Mouse (Mus musculus) liver, adult 2 months (tissue): ENCODE measurements around the gene Sarnp. TPM values are rescaled to one million over a fixed set of nuclear protein-coding genes. Genes with fewer than 3 reads are reported as not detected.

ENCODE experiments used
- DNase-seq: peaks from one replicate; pipeline ENCODE4 v3.0.0-alpha.2; 2011; ENCODE audit warnings: low read depth, low spot score; ENCODE audit errors: extremely low read depth
- H3K27ac ChIP-seq: fragments of 200-500 bp; replicated peaks from 2 replicates; pipeline ENCODE4 v1.5.1; 2012; ENCODE audit warnings: low read depth, mild to moderate bottlenecking, control low read depth, inconsistent platforms, low read length; ENCODE audit not compliant: insufficient read depth
- H3K27me3 ChIP-seq: fragments of 200-500 bp; 2 replicates; pipeline ENCODE4 v1.6.1; 2012; ENCODE audit warnings: mild to moderate bottlenecking, moderate library complexity, low read length, inconsistent platforms; ENCODE audit not compliant: control insufficient read depth, insufficient read depth
- H3K36me3 ChIP-seq: fragments of 200-500 bp; 2 replicates; pipeline ENCODE4 v1.6.1; 2012; ENCODE audit warnings: low read length, inconsistent platforms; ENCODE audit not compliant: control insufficient read depth, insufficient read depth
- H3K4me1 ChIP-seq: fragments of 200-500 bp; 2 replicates; pipeline ENCODE4 v1.6.1; 2011; ENCODE audit warnings: low read length; ENCODE audit not compliant: control insufficient read depth, insufficient read depth
- H3K4me3 ChIP-seq: fragments of 200-500 bp; 2 replicates; pipeline ENCODE4 v1.5.1; 2011; ENCODE audit warnings: low read depth, mild to moderate bottlenecking, control low read depth, low read length, moderate library complexity; ENCODE audit not compliant: insufficient read depth
- H3K79me2 ChIP-seq: fragments of 200-500 bp; 2 replicates; pipeline ENCODE4 v1.6.1; 2012; ENCODE audit warnings: inconsistent platforms, mild to moderate bottlenecking, low read length, moderate library complexity; ENCODE audit not compliant: control insufficient read depth, insufficient read depth
- H3K9ac ChIP-seq: fragments of 200-500 bp; 2 replicates; pipeline ENCODE4 v1.6.1; 2012; ENCODE audit warnings: low read depth, mild to moderate bottlenecking, control low read depth, inconsistent platforms, low read length
- CTCF ChIP-seq: fragments of 200-500 bp; IDR thresholded peaks from 2 replicates; pipeline ENCODE4 v1.5.1; 2011; ENCODE audit warnings: low read depth, low read length, control low read depth
- POLR2A ChIP-seq: fragments of 200-500 bp; IDR thresholded peaks from 2 replicates; pipeline ENCODE4 v1.6.1; 2011; ENCODE audit warnings: low read length, control low read depth; ENCODE audit not compliant: insufficient read depth; ENCODE audit errors: extremely low read depth
- WGBS: fragments of 180-500 bp; shearing (Covaris S2); methylation state at CpG from one replicate; pipeline ENCODE4 v1.1.7; 2018; 5-methylcytosine and 5-hydroxymethylcytosine counted together
- polyA plus RNA-seq: library from polyadenylated mRNA; depleted of rRNA; stranded (reverse); fragments of >200 nt; gene quantifications from 2 replicates; pipeline ENCODE4 v1.2.3, GENCODE M21; 2012
- total RNA-seq: library from RNA; depleted of rRNA; stranded (reverse); fragments of >200 nt; gene quantifications from 2 replicates; pipeline ENCODE4 v1.2.3, GENCODE M21; 2014

Gene Sarnp
- total and polyA plus RNA-seq, 2 experiments, result 6.7 to 25.8 TPM

- H3K4me3 ChIP-seq, result peak within 1 kb of the TSS; percentile 53
- peaks cover 13% of the 10 kb centered on the region for H3K4me1 ChIP-seq
- peaks cover 8% of the 10 kb centered on the region; the same call in 1 of the 2 replicates for H3K36me3 ChIP-seq
- peak; percentile 90 for DNase-seq
- no peak for TF ChIP-seq CTCF
- peak; percentile 37; the same call in 1 of the 2 replicates for TF ChIP-seq POLR2A
- no peaks in the 10 kb centered on the region for H3K27me3 ChIP-seq
- peak within 1 kb of the TSS; percentile 88 for H3K27ac ChIP-seq
- peaks cover 2% of the 10 kb centered on the region; the same call in 1 of the 2 replicates for H3K79me2 ChIP-seq
- H3K9ac ChIP-seq, result peak within 1 kb of the TSS; percentile 70
- 21% methylated on average over 7 of the region's 7 CpGs for WGBS
Observed at GRCm38 (mm10) chr10:128790398-128791124, 26.6 kb upstream of the Sarnp start, which contains the start of gene Mmp19. Gene Mmp19 (plus strand): TSS chr10:128790910.

- H3K36me3 ChIP-seq, result peaks cover 14% of the 10 kb centered on the region; the same call in 1 of the 2 replicates
- no peak overlapping the region for H3K4me3 ChIP-seq
- H3K79me2 ChIP-seq, result peaks cover 2% of the 10 kb centered on the region; the same call in 1 of the 2 replicates
- no peaks in the 10 kb centered on the region for H3K27me3 ChIP-seq
- H3K27ac ChIP-seq, result no peak overlapping the region
- peaks cover 13% of the 10 kb centered on the region for H3K4me1 ChIP-seq
- peak; percentile 22; the same call in 1 of the 2 replicates for TF ChIP-seq CTCF
- TF ChIP-seq POLR2A, result no peak
- peak; percentile 30 for DNase-seq
- H3K9ac ChIP-seq, result no peak overlapping the region
Observed at GRCm38 (mm10) chr10:128792041-128792440, 25.1 kb upstream of the Sarnp start.

GRCm38 (mm10) chr10:128793258-128793657 lies 23.9 kb upstream of the Sarnp start:
- H3K4me3 ChIP-seq, result no peak overlapping the region
- 79% methylated on average over 1 of the region's 1 CpGs for WGBS
- DNase-seq, result no peak
- no peaks in the 10 kb centered on the region for H3K27me3 ChIP-seq
- TF ChIP-seq POLR2A (no peak), CTCF (no peak)
- no peak overlapping the region for H3K9ac ChIP-seq
- no peak overlapping the region for H3K27ac ChIP-seq
- peaks cover 2% of the 10 kb centered on the region; the same call in 1 of the 2 replicates for H3K79me2 ChIP-seq
- peaks cover 13% of the 10 kb centered on the region for H3K4me1 ChIP-seq
- H3K36me3 ChIP-seq, result peaks cover 21% of the 10 kb centered on the region; the same call in 1 of the 2 replicates

- peaks cover 13% of the 10 kb centered on the region for H3K4me1 ChIP-seq
- H3K27me3 ChIP-seq, result no peaks in the 10 kb centered on the region
- no peak overlapping the region for H3K4me3 ChIP-seq
- H3K79me2 ChIP-seq, result peaks cover 2% of the 10 kb centered on the region; the same call in 1 of the 2 replicates
- TF ChIP-seq CTCF (no peak), POLR2A (no peak)
- 79% methylated on average over 5 of the region's 5 CpGs for WGBS
- H3K9ac ChIP-seq, result no peak overlapping the region
- H3K27ac ChIP-seq, result no peak overlapping the region
- DNase-seq, result no peak
- H3K36me3 ChIP-seq, result peaks cover 27% of the 10 kb centered on the region
Observed at GRCm38 (mm10) chr10:128794391-128794790, 22.7 kb upstream of the Sarnp start.

GRCm38 (mm10) chr10:128795581-128795980 lies 21.6 kb upstream of the Sarnp start:
- H3K79me2 ChIP-seq, result peaks cover 2% of the 10 kb centered on the region; the same call in 1 of the 2 replicates
- peaks cover 31% of the 10 kb centered on the region for H3K36me3 ChIP-seq

GRCm38 (mm10) chr10:128798676-128799075 lies 18.5 kb upstream of the Sarnp start:
- Histone ChIP-seq H3K79me2 (no peaks in the 10 kb centered on the region), H3K36me3 (peaks cover 31% of the 10 kb centered on the region), H3K9ac (no peak overlapping the region), H3K27ac (no peak overlapping the region), H3K4me3 (no peak overlapping the region), H3K4me1 (no peaks in the 10 kb centered on the region), H3K27me3 (no peaks in the 10 kb centered on the region)
- DNase-seq, result no peak
- 83% methylated on average over 8 of the region's 8 CpGs for WGBS
- TF ChIP-seq CTCF (no peak), POLR2A (no peak)

More at GRCm38 (mm10) chr10:128795581-128795980, 21.6 kb upstream of the Sarnp start:
- Histone ChIP-seq H3K27me3 (no peaks in the 10 kb centered on the region), H3K27ac (no peak overlapping the region), H3K9ac (no peak overlapping the region), H3K4me3 (no peak overlapping the region), H3K4me1 (peaks cover 11% of the 10 kb centered on the region)
- TF ChIP-seq POLR2A (no peak), CTCF (no peak)
- no peak for DNase-seq
- 91% methylated on average over 3 of the region's 3 CpGs for WGBS
